Comparison of ENCODE assay signal across 8 mouse cellular contexts in genomic region chr10:120246994-120247750, GRCm38 (mm10). TPM values are rescaled to one million over a fixed set of nuclear protein-coding genes. Genes with fewer than 3 reads are reported as not detected.
DNase-seq lines count a peak whose midpoint lies in the region; ATAC-seq lines count a peak whose summit lies in the region.

No protein-coding gene starts in this region.

- no peaks in the 10 kb centered on the region for H3K36me3 ChIP-seq in forebrain, embryonic 11.5 days (ENCODE audit: control insufficient read depth, insufficient read depth, low read length)
- H3K36me3 ChIP-seq in forebrain, embryonic 15.5 days, result no peaks in the 10 kb centered on the region
- no peaks in the 10 kb centered on the region for H3K36me3 ChIP-seq in heart, embryonic 10.5 days

- WGBS in forebrain, embryonic 11.5 days, result 48% methylated on average over 9 of the region's 9 CpGs
- 47% methylated on average over 9 of the region's 9 CpGs for WGBS in forebrain, embryonic 15.5 days
- WGBS in heart, embryonic 10.5 days, result 30% methylated on average over 9 of the region's 9 CpGs

- peak; percentile 68 for DNase-seq in forebrain, embryonic 11.5 days (ENCODE audit: low spot score)
- peak; percentile 88 for DNase-seq in CD4-positive, CD25-positive, alpha-beta regulatory T cell, adult 2 months (ENCODE audit: low read depth, low spot score)
- peak; percentile 81 for DNase-seq in c-Kit-positive CD71-negative TER-119-negative erythroid progenitor cells, embryonic 14.5 days (ENCODE audit: low read depth)
- DNase-seq in heart, embryonic 10.5 days (ENCODE audit: low spot score), result no peak
- peak; percentile 43 for DNase-seq in layer of hippocampus, adult 11-12 months (ENCODE audit: low spot score)
- DNase-seq in lung, postnatal 14 days, result peak; percentile 58
- peak; percentile 36 for DNase-seq in skeletal muscle tissue, adult 2 months (ENCODE audit: low read depth, low spot score)

- no peak for ATAC-seq in forebrain, embryonic 11.5 days (replicated peaks; ENCODE audit: low FRiP score)
- no peak for ATAC-seq in forebrain, embryonic 15.5 days (replicated peaks)

- no peak overlapping the region for H3K27ac ChIP-seq in forebrain, embryonic 11.5 days (ENCODE audit: low read depth, low read length)
- H3K27ac ChIP-seq in forebrain, embryonic 15.5 days (replicated peaks), result no peak overlapping the region
- peak overlapping the region; percentile 32 for H3K27ac ChIP-seq in heart, embryonic 10.5 days

- H3K9me3 ChIP-seq in forebrain, embryonic 11.5 days (ENCODE audit: control insufficient read depth, low read length), result no peaks in the 10 kb centered on the region
- H3K9me3 ChIP-seq in forebrain, embryonic 15.5 days, result no peaks in the 10 kb centered on the region
- no peaks in the 10 kb centered on the region for H3K9me3 ChIP-seq in heart, embryonic 10.5 days

- H3K27me3 ChIP-seq in forebrain, embryonic 11.5 days (ENCODE audit: control insufficient read depth, insufficient read depth, low read length), result no peaks in the 10 kb centered on the region
- no peaks in the 10 kb centered on the region for H3K27me3 ChIP-seq in forebrain, embryonic 15.5 days
- H3K27me3 ChIP-seq in heart, embryonic 10.5 days (ENCODE audit: insufficient read depth, poor library complexity, severe bottlenecking), result no peaks in the 10 kb centered on the region

- H3K4me3 ChIP-seq in forebrain, embryonic 11.5 days (ENCODE audit: low read depth, low read length), result no peak overlapping the region
- H3K4me3 ChIP-seq in forebrain, embryonic 15.5 days, result no peak overlapping the region
- H3K4me3 ChIP-seq in heart, embryonic 10.5 days, result no peak overlapping the region; the same call in 1 of the 2 replicates

- no peak overlapping the region for H3K4me2 ChIP-seq in forebrain, embryonic 11.5 days (ENCODE audit: low read depth, low read length, severe bottlenecking)
- no peak overlapping the region for H3K4me2 ChIP-seq in forebrain, embryonic 15.5 days (replicated peaks)

- peaks cover 3% of the 10 kb centered on the region; the same call in 1 of the 2 replicates for H3K4me1 ChIP-seq in forebrain, embryonic 11.5 days (replicated peaks; ENCODE audit: control insufficient read depth, insufficient read depth, low read length)
- no peaks in the 10 kb centered on the region for H3K4me1 ChIP-seq in forebrain, embryonic 15.5 days
- H3K4me1 ChIP-seq in heart, embryonic 10.5 days, result peaks cover 12% of the 10 kb centered on the region

- no peak overlapping the region for H3K9ac ChIP-seq in forebrain, embryonic 11.5 days (ENCODE audit: low read length)
- no peak overlapping the region for H3K9ac ChIP-seq in forebrain, embryonic 15.5 days (replicated peaks)

RNA-seq across cellular contexts. Expression of gene Llph, which starts 20.3 kb away (rescaled TPM):
- 57.6 and 59.0 TPM in 2 replicates for polyA plus RNA-seq in forebrain, embryonic 11.5 days (2014; fragmentation: Nextera tagmentation; extraction: Ambion mirVana)
- 41.9 and 44.6 TPM in 2 replicates for polyA plus RNA-seq in forebrain, embryonic 15.5 days (2015; fragmentation: Nextera tagmentation; extraction: Ambion mirVana)
- polyA plus RNA-seq in heart, embryonic 10.5 days (2016; fragmentation: Nextera tagmentation; extraction: Ambion mirVana), result 35.7 and 47.8 TPM in 2 replicates

RNA-seq across cellular contexts. Expression of gene Irak3, which starts 45.2 kb away (rescaled TPM):
- 0.33 and 0.49 TPM in 2 replicates for polyA plus RNA-seq in forebrain, embryonic 11.5 days (2014; fragmentation: Nextera tagmentation; extraction: Ambion mirVana)
- 0.19 and 0.34 TPM in 2 replicates for polyA plus RNA-seq in forebrain, embryonic 15.5 days (2015; fragmentation: Nextera tagmentation; extraction: Ambion mirVana)
- polyA plus RNA-seq in heart, embryonic 10.5 days (2016; fragmentation: Nextera tagmentation; extraction: Ambion mirVana), result 0.22 and 0.24 TPM in 2 replicates

RNA-seq across cellular contexts. Expression of gene Tmbim4, which starts 45.8 kb away (rescaled TPM):
- 74.0 and 77.6 TPM in 2 replicates for polyA plus RNA-seq in forebrain, embryonic 11.5 days (2014; fragmentation: Nextera tagmentation; extraction: Ambion mirVana)
- 74.4 and 74.6 TPM in 2 replicates for polyA plus RNA-seq in forebrain, embryonic 15.5 days (2015; fragmentation: Nextera tagmentation; extraction: Ambion mirVana)
- polyA plus RNA-seq in heart, embryonic 10.5 days (2016; fragmentation: Nextera tagmentation; extraction: Ambion mirVana), result 106 and 119 TPM in 2 replicates
